ENCODE assay signal across 8 mouse cellular contexts in the genomic region with DNA sequence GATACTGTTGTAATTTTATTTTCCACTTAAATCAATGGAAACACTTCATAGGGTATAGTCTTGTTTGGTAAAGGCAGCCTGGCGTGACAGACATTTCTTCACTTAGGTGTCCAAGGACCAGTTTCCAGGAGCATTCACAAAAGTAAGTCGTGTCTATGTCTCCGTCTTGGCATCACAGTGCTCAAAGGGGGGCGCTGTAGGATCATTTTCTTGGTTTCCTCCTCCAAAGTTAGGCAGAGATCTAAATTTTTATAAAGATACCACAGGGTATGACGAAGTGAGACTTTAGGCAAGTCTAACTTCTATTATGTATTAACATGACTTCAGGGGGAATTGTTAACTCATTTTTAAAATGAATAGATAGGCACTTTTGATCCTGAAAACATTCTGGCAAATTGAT.
DNase-seq lines count a peak whose midpoint lies in the region; ATAC-seq and TF ChIP-seq lines count a peak whose summit lies in the region.

No protein-coding gene starts in this region.

- TF ChIP-seq CTCF in hindbrain, postnatal 0 days (IDR thresholded peaks at IDR 0.05; ENCODE audit: low read depth), result peak; percentile 68
- peak; percentile 60 for TF ChIP-seq CTCF in lung, embryonic 14.5 days (IDR thresholded peaks at IDR 0.05; ENCODE audit: low read depth)

- DNase-seq in gastrocnemius, adult 18-20 months (ENCODE audit: low spot score), result peak; percentile 10
- no peak for DNase-seq in gastrocnemius, adult 8-10 months (ENCODE audit: low spot score in 2 of 2)
- DNase-seq in ovary, postnatal 36 days (ENCODE audit: low spot score), result peak; percentile 40
- DNase-seq in ovary, adult 18-20 months (ENCODE audit: low spot score), result no peak
- peak; percentile 48 for DNase-seq in c-Kit-positive CD71-negative TER-119-negative erythroid progenitor cells, embryonic 14.5 days (ENCODE audit: low read depth)
- DNase-seq in hindbrain, postnatal 0 days (ENCODE audit: low spot score), result peak; percentile 74
- DNase-seq in lung, embryonic 14.5 days, result peak; percentile 79
- DNase-seq in Muller cell, postnatal 12 days (ENCODE audit: inconsistent ontology term), result no peak

- WGBS in hindbrain, postnatal 0 days, result 41% methylated on average over 5 of the region's 5 CpGs
- 46% methylated on average over 5 of the region's 5 CpGs for WGBS in lung, embryonic 14.5 days

- no peaks in the 10 kb centered on the region for H3K4me1 ChIP-seq in hindbrain, postnatal 0 days (ENCODE audit: insufficient read depth, low read length)
- H3K4me1 ChIP-seq in lung, embryonic 14.5 days (ENCODE audit: insufficient read depth), result no peaks in the 10 kb centered on the region

- no peaks in the 10 kb centered on the region for H3K9me3 ChIP-seq in hindbrain, postnatal 0 days (ENCODE audit: low read length)
- no peaks in the 10 kb centered on the region for H3K9me3 ChIP-seq in lung, embryonic 14.5 days (ENCODE audit: low read depth, low read length)

- no peaks in the 10 kb centered on the region for H3K27me3 ChIP-seq in hindbrain, postnatal 0 days (ENCODE audit: insufficient read depth, low read length)
- H3K27me3 ChIP-seq in lung, embryonic 14.5 days (ENCODE audit: insufficient read depth, low read length), result no peaks in the 10 kb centered on the region

- H3K9ac ChIP-seq in hindbrain, postnatal 0 days (replicated peaks; ENCODE audit: low read length), result no peak overlapping the region
- no peak overlapping the region for H3K9ac ChIP-seq in lung, embryonic 14.5 days

- H3K4me3 ChIP-seq in hindbrain, postnatal 0 days (ENCODE audit: low read length), result no peak overlapping the region
- H3K4me3 ChIP-seq in lung, embryonic 14.5 days (ENCODE audit: low read depth, low read length), result no peak overlapping the region

- H3K27ac ChIP-seq in hindbrain, postnatal 0 days, result no peak overlapping the region
- H3K27ac ChIP-seq in lung, embryonic 14.5 days (ENCODE audit: low read depth), result no peak overlapping the region

- no peaks in the 10 kb centered on the region for H3K36me3 ChIP-seq in hindbrain, postnatal 0 days (ENCODE audit: insufficient read depth, low read length)
- no peaks in the 10 kb centered on the region for H3K36me3 ChIP-seq in lung, embryonic 14.5 days (ENCODE audit: insufficient read depth)

- no peak for ATAC-seq in hindbrain, postnatal 0 days
- ATAC-seq in lung, embryonic 14.5 days (ENCODE audit: insufficient read depth), result no peak

- no peak overlapping the region for H3K4me2 ChIP-seq in hindbrain, postnatal 0 days (ENCODE audit: low read depth, low read length)
- H3K4me2 ChIP-seq in lung, embryonic 14.5 days, result no peak overlapping the region

Comparison
In these comparisons a context has a peak if more than half of its experiments do, and no peak if none do; other contexts are left out.
1. DNase-seq: peak in gastrocnemius, adult 18-20 months (single experiment), ovary, postnatal 36 days (single experiment), c-Kit-positive CD71-negative TER-119-negative erythroid progenitor cells, embryonic 14.5 days (single experiment), hindbrain, postnatal 0 days (single experiment) and lung, embryonic 14.5 days (single experiment); none in gastrocnemius, adult 8-10 months (0 of 2), ovary, adult 18-20 months (single experiment) and Muller cell, postnatal 12 days (single experiment).